Mouse (Mus musculus): ENCODE results near the gene Cep104. TPM values are rescaled to one million over a fixed set of nuclear protein-coding genes. Genes with fewer than 3 reads are reported as not detected.

The Cep104 gene
- polyA plus RNA-seq, 1 experiment = 7.8 TPM

DNA sequence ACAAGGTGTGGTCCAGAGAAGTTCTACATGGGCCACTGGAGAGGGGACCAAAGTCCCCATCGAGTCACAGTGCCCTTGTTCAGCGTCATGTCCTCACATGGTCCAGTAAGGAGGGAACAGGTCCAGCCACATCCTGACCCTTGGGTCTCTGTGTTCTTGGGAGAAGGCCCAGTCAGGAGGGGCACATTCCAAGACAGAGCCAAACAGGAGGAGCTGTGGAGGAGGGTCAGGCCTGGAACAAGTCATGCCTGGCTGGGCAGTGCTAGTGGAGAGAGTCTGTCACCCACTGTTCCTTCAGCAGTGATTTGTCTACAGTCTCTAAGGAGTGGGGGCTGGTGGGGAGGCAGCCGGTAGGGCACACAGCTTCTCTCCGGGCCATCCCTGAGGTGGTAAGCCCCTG is 47.4 kb downstream of the Cep104 start:
- no peak for TF ChIP-seq GATA1 (IDR thresholded peaks at IDR 0.05; ENCODE audit: low read length)

DNA sequence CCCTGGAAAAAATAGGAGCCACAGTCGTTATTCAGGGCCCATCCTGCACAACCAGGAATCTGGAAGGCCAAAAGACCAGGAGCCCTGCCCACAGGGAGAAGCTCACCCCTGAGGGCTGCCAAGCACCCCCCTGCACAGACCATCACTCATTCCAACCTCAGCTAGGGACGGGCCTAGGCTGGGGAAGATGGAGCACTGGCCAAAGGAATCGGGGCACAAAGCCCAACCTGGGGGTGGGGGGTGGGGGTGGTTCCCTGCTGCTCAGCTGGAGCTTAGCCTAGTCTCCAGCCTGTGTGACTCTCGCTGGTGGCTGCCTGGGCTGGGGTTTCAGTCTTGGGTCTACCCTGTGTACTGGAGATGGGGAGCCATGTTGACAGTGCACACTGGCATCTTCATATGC is 47.9 kb downstream of the Cep104 start:
- no peak for TF ChIP-seq GATA1 (IDR thresholded peaks at IDR 0.05; ENCODE audit: low read length)

DNA sequence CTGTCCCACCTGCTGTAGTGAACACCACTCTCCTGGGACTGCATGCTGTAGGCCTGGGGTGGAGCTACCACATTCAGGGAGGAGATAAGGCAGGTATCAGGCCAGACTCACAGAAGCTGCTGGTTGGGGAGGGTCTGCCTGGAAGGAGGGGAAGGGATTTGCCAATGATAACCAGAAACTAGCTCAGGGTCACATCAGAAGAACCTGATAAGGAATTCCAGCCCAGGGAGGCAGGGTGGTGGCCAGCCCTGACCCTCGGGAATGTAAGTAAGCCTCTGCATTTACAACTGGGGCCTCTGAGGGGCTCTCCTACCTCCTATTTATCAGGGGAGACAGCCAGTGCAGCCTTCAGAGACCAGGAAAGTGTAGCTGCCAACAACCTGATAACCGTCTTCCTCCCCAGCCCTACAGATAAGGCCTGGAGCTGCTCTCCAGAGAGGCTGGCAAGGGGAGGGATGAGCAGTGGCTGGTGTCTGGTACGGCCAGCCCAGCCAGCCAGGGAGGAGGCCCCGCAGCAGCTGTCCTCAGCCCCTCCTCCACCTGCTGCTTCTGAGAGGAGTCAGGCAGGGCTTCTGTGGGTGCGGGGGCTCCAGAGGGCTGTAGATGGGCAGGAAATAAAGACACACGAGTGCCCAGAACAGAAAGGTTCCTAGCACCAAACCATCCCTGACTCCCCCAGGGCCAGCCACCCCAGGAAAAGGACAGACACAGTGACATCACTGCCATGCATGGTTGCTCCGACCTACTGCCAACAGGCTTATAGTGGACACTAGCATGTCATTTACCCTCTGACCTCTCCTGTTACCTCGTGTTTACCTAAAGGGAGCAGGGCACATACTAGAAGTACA is 49.0 kb downstream of the Cep104 start:
- TF ChIP-seq GATA1 (IDR thresholded peaks at IDR 0.05; ENCODE audit: low read length) = peak; percentile 84

DNA sequence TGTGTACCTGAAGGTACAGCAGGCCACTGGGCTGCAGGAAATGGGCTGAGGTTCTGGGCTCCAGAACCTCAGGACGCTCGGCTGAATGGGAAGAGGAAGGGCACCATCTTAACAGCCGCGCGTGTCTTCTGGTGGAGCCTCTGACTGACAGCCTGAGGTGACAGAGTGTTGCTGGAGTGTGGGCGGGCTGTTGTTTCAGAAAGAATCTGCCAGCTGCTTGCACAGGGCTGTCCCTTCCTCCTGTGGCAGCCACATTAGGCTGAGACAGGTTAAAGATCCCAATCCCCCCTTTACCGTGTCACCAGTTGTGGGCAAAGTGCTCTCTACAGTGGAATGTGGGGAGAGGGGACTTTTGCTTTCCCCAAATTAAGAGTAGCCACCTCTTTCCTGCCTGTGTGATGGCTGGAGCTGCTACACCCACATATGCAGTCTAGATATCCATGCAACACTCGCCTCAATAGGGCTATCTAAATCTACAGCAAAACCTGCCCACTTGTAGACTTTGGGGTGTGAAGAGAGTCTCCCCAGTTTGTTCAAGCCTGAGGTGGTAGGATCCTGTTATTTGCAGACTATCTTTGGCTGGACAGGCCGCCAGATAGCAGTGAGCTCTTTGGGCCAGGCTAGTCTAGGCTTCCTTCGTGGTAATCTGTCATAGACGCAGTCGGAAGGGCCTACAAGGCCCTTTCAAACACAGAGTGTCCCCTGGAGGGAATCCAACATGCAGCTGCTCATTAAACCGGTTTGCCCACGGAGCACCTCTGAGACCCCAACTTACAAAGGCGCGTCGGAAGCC is 49.9 kb downstream of the Cep104 start:
- no peak for TF ChIP-seq GATA1 (IDR thresholded peaks at IDR 0.05; ENCODE audit: low read length)

DNA sequence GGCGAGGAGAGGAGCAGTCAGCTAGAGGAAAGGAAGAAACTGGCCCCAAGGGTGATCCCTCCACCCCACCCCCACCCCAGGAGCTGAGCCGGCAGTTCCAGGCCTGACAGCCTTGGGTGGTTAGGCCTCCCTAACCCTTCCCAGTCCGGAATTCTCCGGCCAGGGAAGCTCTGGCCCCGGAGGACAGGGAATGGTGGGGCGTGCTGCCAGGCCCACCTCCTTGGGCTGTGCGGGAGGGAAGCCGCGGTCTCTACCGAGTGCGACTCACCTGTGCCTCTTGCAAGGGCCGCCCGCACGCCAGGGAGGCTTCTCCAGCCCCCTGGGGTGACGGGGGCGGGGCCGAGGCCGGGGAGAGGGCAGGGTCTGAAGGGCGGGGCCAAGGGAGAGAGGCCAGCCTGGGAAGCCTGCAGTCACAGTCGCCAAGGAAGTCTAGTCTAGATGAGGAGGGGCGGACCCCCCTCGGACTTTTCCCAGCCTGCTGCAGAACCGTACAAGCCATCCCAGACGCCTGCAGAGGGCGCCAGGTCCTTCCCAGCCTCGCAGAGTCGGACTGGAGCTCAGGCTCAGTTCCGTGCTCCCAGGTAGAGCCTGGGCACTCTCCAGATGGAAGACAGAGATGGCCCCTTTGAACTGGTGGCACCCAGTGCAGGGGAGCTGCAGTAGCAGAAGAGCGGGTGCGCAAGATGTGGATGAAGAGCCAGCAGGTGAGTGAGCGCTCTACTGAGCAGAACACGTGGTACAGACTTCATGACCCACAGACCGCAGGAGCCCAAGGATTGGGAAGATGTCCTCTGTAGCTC is 50.8 kb downstream of the Cep104 start, which contains the start of gene Smim1:
Gene Smim1 (minus strand): TSS at position 590 of the 800 bp plus-strand sequence.
- TF ChIP-seq GATA1 (IDR thresholded peaks at IDR 0.05; ENCODE audit: low read length) = no peak

DNA sequence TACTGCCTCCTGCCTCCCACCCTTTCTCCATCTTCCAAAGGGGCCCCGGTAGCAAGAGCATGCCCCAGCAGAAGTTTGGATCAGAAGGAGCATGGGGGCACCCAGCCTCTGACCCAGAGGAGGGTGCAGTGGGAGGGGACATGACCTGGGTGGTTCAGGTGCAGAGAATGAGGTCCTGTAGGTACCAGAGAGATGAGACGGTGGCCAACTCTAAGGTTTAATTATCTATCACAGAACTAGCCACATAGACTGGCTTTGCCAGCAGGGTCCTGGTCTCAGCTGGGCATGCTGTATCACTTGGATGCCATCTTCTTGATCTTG is 51.4 kb downstream of the Cep104 start:
- no peak for TF ChIP-seq GATA1 (IDR thresholded peaks at IDR 0.05; ENCODE audit: low read length)

DNA sequence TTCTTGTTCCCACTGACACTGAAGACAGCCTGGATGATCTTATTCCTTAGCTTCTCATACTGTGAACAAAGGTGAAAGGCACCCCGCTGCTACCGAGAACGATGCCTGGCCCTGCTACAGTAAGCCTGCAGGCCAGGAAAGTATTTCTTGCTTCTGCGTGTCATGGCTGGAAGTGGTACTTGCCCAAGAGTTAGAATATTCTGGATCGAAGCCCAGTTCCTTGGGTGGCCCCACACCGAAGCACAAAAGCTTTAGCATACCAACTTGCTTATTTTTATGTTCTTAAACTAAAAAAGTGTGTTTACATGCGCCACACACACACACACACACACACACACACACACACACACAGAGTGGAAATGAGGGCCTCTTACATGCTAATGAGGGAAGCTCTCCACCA is 53.1 kb downstream of the Cep104 start:
- TF ChIP-seq GATA1 (IDR thresholded peaks at IDR 0.05; ENCODE audit: low read length) = no peak

DNA sequence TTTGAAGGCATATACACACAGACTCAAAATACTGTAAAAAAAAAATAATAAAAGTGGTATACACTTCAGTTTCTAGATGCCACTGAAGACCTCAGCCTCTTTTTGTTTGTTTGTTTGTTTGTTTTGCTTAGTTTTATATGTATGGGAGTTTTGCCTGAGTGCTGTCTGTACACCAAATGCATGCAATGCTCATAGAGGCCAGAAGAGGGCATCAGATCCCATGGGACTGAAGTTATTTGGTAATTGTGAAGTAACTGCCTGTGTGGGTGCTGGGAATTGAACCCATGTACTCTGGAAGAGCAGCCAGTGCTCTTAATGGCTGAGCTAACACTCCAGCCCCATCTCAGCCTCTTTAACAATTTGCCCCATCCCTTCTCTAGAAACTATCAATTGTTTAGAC is 53.7 kb downstream of the Cep104 start:
- no peak for TF ChIP-seq GATA1 (IDR thresholded peaks at IDR 0.05; ENCODE audit: low read length)

DNA sequence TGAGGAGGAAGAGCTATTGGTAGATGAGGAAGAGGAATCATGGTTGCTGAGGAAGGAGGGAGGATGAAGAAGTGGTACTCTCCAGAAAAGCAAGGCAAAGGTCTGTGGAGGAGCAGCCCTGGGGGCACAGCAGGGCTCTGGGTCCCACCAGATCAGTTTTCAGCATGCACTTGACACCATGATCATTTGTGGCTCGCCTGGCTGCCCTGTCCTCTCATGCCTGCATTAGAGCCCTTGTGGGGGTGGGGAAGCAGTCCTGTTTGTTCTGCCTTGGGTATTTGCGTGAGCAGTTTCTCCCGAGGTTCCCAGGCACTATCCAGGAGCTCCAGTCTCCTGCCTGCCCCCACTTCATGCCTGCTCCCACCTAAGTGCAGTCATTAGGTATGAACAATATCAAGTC is 62.1 kb downstream of the Cep104 start:
- TF ChIP-seq GATA1 (IDR thresholded peaks at IDR 0.05; ENCODE audit: low read length) = no peak

DNA sequence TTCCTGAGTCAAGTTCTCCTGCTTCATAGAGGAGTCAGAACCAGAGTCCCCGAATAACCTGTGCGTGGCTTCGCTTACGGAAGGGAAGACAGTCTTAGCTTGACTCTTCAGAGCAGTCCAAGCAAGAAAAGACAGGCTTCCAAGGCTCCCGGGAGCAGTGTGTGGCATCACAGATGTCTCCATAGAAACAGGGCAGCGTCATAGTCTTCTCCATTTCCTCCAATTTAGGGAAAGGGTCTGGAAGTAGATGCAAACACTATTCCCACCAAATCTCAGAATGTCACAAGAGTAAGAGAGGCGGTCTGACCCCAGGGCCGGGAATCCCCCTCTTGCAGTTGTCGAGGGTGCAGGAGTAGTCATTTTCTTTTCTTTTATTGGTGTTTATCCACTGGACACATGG is 67.6 kb downstream of the Cep104 start, which contains the start of gene Ccdc27:
Gene Ccdc27 (minus strand): TSS at position 101 of the 400 bp plus-strand sequence.
- TF ChIP-seq GATA1 (IDR thresholded peaks at IDR 0.05; ENCODE audit: low read length) = no peak

DNA sequence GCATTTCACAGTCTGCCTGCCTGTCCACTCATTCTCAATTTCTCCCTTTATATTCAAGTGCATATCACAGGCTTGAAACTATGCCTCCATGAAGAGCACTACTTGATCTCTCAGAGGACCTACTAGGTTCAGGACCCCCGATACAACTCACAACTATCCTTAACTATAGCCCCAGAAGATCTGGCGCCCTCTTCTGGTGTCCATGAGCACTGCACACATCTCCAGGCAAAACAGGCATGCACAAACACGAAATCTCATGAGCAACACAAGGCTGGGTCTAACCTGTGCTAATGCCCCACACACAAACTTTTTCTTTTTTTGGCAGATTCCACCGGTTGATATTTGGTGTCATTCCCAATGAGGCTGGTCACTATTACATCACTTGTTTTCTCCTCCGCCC is 70.8 kb downstream of the Cep104 start:
- TF ChIP-seq GATA1 (IDR thresholded peaks at IDR 0.05; ENCODE audit: low read length) = no peak

DNA sequence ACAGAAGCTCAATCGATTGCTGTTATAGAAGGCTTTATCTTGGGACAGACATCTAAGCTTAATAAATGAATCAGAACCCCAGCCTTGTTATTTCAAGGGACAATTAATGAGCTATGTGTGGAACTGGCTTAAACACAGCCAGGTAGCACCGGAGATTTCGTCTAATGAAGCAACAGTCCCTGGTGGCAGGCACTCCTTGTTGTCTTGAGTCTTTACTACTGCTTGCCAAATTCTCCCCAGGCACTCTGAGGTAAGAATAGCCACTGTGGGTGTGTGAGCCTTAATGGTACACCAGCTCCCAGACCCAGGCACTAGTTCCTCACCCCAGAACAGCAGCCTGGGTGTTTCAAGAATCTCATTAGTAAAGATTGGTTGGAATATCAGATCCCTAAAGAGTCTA is 76.4 kb downstream of the Cep104 start:
- TF ChIP-seq GATA1 (IDR thresholded peaks at IDR 0.05; ENCODE audit: low read length) = no peak

DNA sequence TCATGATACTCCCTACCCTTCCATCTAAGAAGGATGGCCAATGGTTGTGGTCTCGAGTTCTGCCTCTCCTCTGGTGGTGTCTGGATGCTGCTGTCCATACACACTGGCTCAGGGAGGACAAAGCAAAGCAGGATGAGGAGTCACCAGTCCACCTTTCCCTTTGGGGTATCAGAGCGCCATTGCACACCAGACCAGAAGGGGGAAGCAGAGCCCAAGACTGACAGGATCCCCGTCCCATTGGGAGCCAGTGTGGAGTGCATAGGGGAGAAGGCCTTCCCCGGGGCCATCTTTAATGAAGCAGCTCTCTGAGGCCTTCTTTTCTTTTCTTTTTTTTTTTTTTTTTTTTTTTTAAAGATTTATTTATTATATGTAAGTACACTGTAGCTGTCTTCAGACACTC is 78.1 kb downstream of the Cep104 start:
- no peak for TF ChIP-seq GATA1 (IDR thresholded peaks at IDR 0.05; ENCODE audit: low read length)

DNA sequence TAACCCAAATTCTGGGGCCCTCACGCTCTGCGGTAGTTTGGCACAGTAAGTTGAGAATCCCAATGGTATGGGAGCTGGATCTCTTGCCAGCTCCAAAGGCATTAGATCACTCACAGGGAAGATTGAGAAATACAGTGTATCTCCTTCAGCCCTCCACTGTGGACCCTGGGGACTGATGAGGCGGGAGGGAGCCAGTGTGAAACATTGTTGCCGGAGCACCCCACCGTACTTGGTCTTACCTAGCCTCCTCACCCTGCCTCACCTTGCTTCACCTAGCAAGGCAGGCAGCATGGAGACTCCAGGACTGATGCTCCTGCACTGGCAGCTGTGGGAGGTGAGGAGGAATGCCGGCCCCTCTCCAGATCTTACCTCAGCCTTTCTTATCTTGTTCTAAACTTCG is 80.5 kb downstream of the Cep104 start:
- TF ChIP-seq GATA1 (IDR thresholded peaks at IDR 0.05; ENCODE audit: low read length) = no peak

DNA sequence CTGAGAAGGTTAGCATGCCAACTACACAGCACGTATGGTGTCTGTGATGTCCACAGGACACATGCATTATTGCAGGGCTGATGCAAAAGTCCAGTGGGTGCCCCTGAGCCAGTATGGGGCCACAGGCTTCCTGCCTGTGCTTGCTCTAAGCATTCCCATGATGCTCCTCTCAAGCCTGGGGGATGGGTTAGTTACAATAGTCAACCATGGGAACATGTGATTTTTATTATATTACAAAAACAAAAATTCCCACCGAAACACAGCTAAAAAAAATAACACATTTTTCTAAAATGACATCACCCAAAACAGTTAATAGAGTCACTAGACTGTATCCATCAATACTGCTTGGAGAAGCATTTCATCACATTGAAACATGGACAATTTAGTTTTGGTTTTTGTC is 81.1 kb downstream of the Cep104 start:
- TF ChIP-seq GATA1 (IDR thresholded peaks at IDR 0.05; ENCODE audit: low read length) = no peak

DNA sequence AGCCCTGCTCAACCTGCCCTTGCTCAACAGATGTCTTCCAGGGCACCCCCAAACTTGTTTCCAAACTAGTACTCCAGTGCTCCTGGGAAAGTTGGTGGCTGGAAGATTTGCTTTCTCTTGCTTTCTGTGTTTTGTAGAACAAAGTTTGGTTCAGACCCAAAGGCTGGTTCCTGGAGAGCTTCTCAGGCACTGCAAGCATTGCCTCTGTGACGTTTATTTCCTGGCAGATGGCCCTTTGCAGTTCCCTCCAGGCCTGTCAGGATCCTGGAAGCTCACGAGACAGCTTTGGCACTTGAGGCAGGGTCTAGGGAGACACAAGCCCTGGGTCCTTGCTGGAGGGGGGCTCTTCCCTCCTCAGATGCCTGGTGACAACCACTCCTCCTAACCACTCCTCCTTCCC is 81.7 kb downstream of the Cep104 start:
- TF ChIP-seq GATA1 (IDR thresholded peaks at IDR 0.05; ENCODE audit: low read length) = no peak

Data from G1E-ER4 (cell line).